Mouse (Mus musculus) neutrophil, adult 83 days (primary cell): ENCODE data around the gene Ufd1. TPM values are rescaled to one million over a fixed set of nuclear protein-coding genes. Genes with fewer than 3 reads are reported as not detected.

Experiments used
- total RNA-seq, 2 experiments: library from RNA; stranded (reverse); gene quantifications; one replicate each; pipeline ENCODE4 v1.2.4; 2023

The Ufd1 gene
- 10 to 100 TPM; 59.3 to 62.7 TPM for total RNA-seq

GRCm38 (mm10) chr16:18811468-18812384 is at the start of gene Ufd1, which contains the start of gene Cdc45:
Ufd1 (plus strand) TSS chr16:18811779.
Cdc45 (minus strand) TSS chr16:18811987.

GRCm38 (mm10) chr16:18776556-18777100 is 35.0 kb upstream of the Ufd1 start, which contains the start of gene Cldn5:
Cldn5 (plus strand) TSS chr16:18776847.

GRCm38 (mm10) chr16:18836468-18837208 is 25.1 kb downstream of the Ufd1 start, which contains the start of the genes 2510002D24Rik and Gm28539:
2510002D24Rik (plus strand) TSS chr16:18836578.
Gm28539 (plus strand) TSS chr16:18836584.

GRCm38 (mm10) chr16:18876442-18877308 is 65.1 kb downstream of the Ufd1 start, which contains the start of the genes Mrpl40 and Hira:
Mrpl40 (minus strand) TSS chr16:18876862.
Hira (plus strand) TSS chr16:18877037.

Other genes starting within 250 kb of the Ufd1 start
- gene Tbx1, start 221.1 kb upstream of the Ufd1 start, total RNA-seq = not detected
- gene Gp1bb, start 189.4 kb upstream of the Ufd1 start, total RNA-seq = under 1 TPM in 1 of 2 experiments, not detected in 1; 0.85 TPM
- gene Gm49601, start 185.4 kb upstream of the Ufd1 start, total RNA-seq = 10 to 100 TPM; 62.3 to 64.3 TPM
- 100 to 1,000 TPM; 177 to 200 TPM for gene Sept5, start 181.8 kb upstream of the Ufd1 start, total RNA-seq
- gene Cldn5, start 34.9 kb upstream of the Ufd1 start, total RNA-seq = not detected
- 10 to 100 TPM; 39.0 to 45.8 TPM for gene Cdc45, start 208 bp downstream of the Ufd1 start, total RNA-seq
- 1 to 10 TPM; 5.5 to 8.0 TPM for gene 2510002D24Rik, start 24.8 kb downstream of the Ufd1 start, total RNA-seq
- 1 to 10 TPM; 7.1 to 8.4 TPM for gene Gm28539, start 24.8 kb downstream of the Ufd1 start, total RNA-seq
- gene Mrpl40, start 65.1 kb downstream of the Ufd1 start, total RNA-seq = 10 to 100 TPM; 26.1 to 26.7 TPM
- 10 to 100 TPM; 53.0 to 58.3 TPM for gene Hira, start 65.3 kb downstream of the Ufd1 start, total RNA-seq